Mouse (Mus musculus) megakaryocyte, adult 5-6 weeks (primary cell): ENCODE results near the gene Cdc42bpb. TPM values are rescaled to one million over a fixed set of nuclear protein-coding genes. Genes with fewer than 3 reads are reported as not detected.
A peak's percentile ranks its signal among the peaks of the same experiment; 100 is the strongest.

Source experiments
- ATAC-seq: 2 replicates; pipeline ENCODE4 v1.8.0; 2016; ENCODE audit warnings: mild to moderate bottlenecking, inconsistent platforms; ENCODE audit not compliant: poor library complexity, severe bottlenecking
- total RNA-seq, 2 experiments: library from RNA; stranded (forward) in 1 of 2; stranded (reverse) in 1 of 2; fragments of 153-499, 151-499 nt in 1 of 2; fragments of 221-1000, 200-1000 nt in 1 of 2; gene quantifications; 2 replicates each; pipeline versions ENCODE4 v1.2.3 to v1.2.4; 2015 to 2017

Gene Cdc42bpb
- total RNA-seq, 2 experiments from 2014 or later = 12.4 to 24.6 TPM

GRCm38 (mm10) chr12:111387146-111387545 lies 9.6 kb upstream of the Cdc42bpb start:
- ATAC-seq = no peak

DNA sequence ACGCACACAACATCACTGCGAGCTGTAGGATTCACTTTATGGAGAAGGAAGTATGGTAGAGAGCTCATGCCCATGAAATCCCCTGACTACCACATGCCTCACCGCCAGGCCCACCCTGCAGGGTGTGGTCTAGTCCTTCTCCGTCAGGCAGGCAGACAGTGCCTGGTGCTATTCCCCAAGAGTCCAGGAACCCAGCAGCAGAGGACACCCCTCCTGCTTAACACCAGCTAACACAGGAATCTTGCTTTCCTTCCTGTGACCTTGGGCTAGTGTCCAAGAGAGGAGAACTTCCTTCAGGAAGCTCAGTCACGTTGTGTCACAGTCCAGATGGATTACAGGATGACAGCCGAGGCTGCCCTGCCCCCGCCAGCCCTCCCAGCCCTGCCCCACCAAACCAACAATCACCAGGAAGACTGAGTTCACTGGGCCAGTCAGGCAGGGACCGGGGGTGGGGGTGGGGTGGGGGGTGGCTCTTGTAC lies 9.2 kb upstream of the Cdc42bpb start:
- ATAC-seq = no peak

GRCm38 (mm10) chr12:111385883-111386641 lies 8.5 kb upstream of the Cdc42bpb start:
- ATAC-seq = no peak

DNA sequence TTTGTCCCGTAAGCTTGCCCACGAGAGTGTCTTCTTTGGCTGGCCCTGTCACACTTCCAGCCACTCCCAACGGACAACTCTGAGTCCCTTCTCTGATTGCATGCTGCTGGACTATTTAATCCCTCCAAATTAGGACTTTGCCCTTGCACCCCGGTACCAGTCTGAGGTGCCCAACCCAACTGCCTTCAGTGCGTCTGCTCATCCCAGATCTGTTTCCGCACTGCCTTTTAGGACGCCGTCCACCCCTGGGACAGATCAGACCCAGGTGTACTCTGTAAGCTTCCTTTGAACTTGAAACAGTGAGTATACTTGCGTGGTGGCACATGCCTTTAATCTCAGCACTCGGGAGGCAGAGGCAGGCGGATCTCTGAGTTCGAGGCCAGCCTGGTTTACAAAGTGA lies 1.3 kb upstream of the Cdc42bpb start:
- no peak for ATAC-seq

GRCm38 (mm10) chr12:111377986-111378490 lies 520 bp upstream of the Cdc42bpb start:
- peak; percentile 22; the same call in 1 of the 2 replicates for ATAC-seq

DNA sequence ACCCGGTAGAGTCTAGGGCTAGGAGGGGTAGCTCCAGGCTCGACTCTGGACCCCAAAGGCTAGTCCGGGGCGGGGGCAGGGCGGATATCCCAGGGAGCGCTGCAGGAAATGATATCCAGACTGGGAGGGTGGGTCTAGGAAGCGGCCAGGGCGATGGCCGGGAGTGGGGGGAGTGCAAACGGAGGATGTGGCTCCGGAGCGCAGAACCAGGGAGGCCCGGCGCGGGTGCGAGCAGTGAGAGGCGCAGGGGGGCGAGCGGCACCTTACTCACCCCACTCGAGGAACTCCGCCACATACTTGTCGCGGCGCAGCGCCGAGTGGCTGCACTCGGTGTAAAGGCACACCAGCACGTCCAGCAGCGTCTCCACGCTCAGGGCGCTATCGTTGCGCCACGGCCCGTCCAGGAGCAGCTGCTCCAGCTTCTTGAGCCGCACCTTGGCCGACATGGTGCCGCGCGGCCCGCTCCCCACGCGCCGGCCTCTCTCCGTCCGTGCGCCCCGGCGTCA lies 639 bp downstream of the Cdc42bpb start:
- 0 out of 2 replicates have a peak, but pooled peaks have one; percentile 16 for ATAC-seq

DNA sequence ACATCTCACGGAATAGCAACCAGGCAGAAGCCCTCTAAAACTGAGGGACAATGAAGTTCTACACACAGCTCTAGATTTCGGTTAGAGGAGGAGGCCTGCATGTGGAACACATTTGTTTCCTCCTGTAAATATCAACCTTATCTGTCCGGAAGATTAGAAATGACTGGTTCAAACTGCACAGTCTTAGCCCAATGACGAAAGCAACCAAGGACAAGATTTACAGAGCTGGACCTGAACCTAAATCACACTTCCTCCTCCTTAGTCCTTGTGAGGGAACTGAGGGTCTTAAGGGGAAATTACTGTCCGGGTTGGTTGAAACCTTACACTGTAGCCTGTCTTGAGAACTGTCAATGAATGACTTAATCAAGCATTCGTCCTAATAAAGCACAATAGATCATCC lies 1.5 kb downstream of the Cdc42bpb start:
- no peak for ATAC-seq

- ATAC-seq = no peak
These were observed 2.0 kb downstream of the Cdc42bpb start for GRCm38 (mm10) chr12:111375559-111375958.

GRCm38 (mm10) chr12:111374727-111375126 lies 2.8 kb downstream of the Cdc42bpb start:
- no peak for ATAC-seq

- no peak for ATAC-seq
These were observed 4.1 kb downstream of the Cdc42bpb start for GRCm38 (mm10) chr12:111373411-111373810.

- ATAC-seq = no peak
These were observed 5.6 kb downstream of the Cdc42bpb start for GRCm38 (mm10) chr12:111371905-111372304.

DNA sequence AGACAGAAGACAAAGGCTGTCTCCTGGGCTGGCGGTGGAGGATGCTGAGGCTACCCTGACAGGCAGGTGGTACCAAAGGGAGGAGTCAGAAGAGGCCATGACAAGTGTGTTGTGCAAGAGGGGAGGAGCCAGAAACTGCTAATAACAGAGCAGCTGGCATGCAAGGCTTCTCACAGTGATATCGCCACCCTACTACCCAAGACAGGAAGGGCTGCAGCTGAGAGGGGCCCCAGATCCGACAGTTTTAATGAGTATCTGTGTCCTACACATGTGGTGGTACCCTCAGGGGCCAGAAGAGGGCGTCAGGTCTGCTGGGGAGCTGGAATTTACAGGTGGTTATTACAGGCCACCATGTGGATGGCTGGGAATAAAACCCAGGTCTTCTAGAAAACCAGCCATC lies 7.3 kb downstream of the Cdc42bpb start:
- peak; percentile 45; the same call in 1 of the 2 replicates for ATAC-seq

- no peak for ATAC-seq
These were observed 10.5 kb downstream of the Cdc42bpb start for GRCm38 (mm10) chr12:111367065-111367464.

- ATAC-seq = no peak
These were observed 13.3 kb downstream of the Cdc42bpb start for GRCm38 (mm10) chr12:111364234-111364633.

DNA sequence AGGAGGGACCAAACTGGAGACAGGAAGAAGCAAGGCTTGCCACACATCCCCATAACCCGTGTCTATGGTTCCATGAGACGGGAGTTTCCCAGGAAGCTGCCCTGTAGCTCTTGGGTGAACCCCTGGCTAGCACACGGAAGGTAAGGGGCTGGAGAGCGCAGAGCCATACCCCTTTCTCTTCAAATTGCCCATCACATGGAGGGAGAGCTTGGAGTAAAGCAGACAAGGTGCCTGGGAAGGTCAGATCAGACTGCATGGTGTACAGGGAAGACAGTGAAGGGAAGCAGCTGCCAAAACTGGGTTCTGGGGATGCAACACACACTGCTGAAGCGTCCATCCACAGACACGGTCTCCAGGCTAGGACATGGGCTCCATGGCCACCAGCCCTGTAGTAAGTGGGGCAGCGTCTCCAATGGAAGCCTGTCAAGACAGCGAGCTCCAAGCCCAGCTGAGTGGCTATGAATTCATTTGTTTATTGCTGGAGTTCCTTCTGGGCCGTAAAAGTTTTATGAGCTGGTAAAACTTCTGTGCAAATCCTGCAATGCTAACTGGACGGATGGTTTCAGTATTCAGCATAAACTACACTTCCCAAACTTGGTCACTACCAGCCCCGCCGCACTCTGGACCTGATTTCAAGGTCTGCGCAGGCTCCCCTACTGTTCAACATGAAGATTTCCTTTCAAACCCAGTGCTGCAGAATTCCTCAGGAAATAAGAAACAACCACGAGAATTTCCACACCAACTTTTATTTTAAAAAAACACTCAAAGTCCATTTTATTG lies 16.0 kb downstream of the Cdc42bpb start:
- no peak for ATAC-seq

- ATAC-seq = no peak
These were observed 16.8 kb downstream of the Cdc42bpb start for GRCm38 (mm10) chr12:111360671-111361070.

GRCm38 (mm10) chr12:111356216-111356615 lies 21.3 kb downstream of the Cdc42bpb start:
- ATAC-seq = no peak

DNA sequence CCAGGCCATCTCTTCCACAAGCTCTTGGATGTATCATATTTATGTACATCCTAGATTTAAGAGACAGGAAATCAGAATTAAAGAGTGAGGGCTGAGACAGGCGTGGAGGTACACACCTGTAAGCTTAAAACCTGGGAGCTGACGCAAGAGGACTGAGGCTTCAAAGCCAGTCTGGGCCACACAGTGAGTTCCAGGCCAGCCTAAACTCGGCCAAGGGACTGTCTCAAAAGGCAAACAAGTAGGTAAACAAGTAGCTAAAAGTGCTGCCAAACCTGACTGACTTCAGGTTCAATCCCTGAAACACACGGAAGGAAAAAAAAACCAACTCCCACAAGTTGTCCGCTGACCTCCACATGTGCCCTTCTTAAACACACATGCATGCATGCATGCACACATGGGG lies 23.4 kb downstream of the Cdc42bpb start:
- no peak for ATAC-seq

DNA sequence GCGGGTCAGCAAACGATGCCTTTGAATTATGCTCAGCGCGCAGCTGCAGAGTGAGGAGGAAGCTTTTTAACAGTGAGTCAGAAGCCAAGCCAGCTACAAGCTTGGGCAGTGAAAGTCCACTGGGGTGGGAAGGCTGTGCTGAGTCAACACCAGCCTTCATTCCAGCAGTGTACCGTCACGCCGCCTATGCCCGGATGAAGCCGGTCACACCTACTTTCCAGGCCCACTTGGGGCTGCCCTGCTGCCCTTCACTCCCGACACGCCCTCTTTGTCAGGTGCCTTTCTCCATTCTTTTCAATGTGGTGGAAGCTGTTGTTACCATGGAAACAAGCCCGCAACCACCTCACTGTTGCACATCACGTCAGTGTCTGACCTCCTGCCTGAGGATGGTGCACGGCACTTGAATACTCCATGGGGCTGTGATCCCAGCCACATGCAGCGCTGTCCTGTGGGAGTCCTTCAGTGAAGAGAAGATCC lies 24.0 kb downstream of the Cdc42bpb start:
- no peak for ATAC-seq

GRCm38 (mm10) chr12:111353008-111353407 lies 24.5 kb downstream of the Cdc42bpb start:
- no peak for ATAC-seq

DNA sequence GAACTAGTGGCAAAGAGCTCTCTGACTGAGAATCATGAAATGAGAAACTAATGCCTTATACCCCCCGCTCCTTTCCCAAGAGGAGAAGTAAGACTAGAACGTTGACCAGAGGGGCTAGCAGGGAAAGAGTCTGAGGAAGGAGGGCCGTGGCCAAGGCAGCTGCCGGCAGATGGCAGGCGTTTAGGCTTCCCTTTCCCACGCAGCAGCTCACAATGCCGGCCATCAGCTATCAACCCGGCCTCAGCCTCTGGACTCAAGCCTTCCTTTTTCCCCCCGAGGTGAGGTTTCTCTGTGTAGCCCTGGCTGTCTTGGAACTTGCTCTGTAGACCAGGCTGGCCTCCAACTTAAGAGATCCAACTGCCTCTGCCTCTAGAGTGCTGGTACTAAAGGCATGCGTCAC lies 25.0 kb downstream of the Cdc42bpb start:
- ATAC-seq = no peak
